Mouse (Mus musculus): Measurements from ENCODE around the gene Pde2a.
A peak's percentile ranks its signal among the peaks of the same experiment; 100 is the strongest.

DNA sequence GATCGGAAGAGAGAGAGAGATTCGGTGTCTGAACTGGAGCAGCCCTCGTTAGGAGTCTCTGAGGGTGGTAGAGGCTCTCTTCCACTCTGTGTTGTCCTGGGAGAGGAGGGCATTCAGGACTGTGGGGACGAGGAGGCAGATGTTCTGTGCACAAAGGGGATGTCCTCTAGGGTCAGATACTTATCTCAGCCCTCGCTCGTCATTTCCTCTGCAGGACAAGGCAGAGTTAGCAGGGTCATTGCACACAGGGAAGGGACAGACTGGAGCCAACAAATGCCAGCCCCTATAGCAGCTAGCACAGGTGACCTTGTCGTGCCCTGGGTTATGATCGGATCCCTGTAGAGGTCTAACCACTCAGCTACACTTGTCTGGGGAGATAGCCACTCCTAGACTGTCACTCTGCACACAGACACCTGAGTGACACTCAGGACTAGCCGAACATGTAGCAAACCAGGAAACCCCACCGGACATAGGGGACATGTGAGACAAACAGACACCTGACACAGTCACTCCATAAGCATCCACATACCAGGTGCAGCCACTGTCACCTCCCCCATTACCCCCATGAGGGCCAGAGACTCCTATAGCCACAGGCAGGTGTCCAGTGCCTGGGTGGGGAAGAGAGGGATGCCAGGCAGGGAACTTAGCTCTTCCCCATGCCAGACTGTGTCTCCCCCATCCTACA, 38.6 kb downstream of the Pde2a start:
- TF ChIP-seq POLR2AphosphoS2 (IDR thresholded peaks at IDR 0.05; ENCODE audit: insufficient read length, low read depth) (no peak), E2F4 (IDR thresholded peaks at IDR 0.05; ENCODE audit: insufficient read depth) (no peak), MAX (IDR thresholded peaks at IDR 0.05; ENCODE audit: low read depth) (no peak), POLR2A (IDR thresholded peaks at IDR 0.05; ENCODE audit: insufficient read length, low read depth) (no peak), TCF12 (IDR thresholded peaks at IDR 0.05; ENCODE audit: insufficient read depth, poor library complexity, severe bottlenecking) (no peak), CEBPB (IDR thresholded peaks at IDR 0.05; ENCODE audit: insufficient read depth, poor library complexity, severe bottlenecking) (no peak), USF1 (IDR thresholded peaks at IDR 0.05; ENCODE audit: low read depth) (no peak), MYOG (IDR thresholded peaks at IDR 0.05; ENCODE audit: control insufficient read depth in 1 of 3, insufficient read depth in 1 of 3, insufficient read length in 2 of 3, low read depth in 2 of 3) (peak in 1 of 3 experiments; percentile 75), TCF3 (IDR thresholded peaks at IDR 0.05; ENCODE audit: insufficient read length, low read depth) (peak; percentile 44), SRF (IDR thresholded peaks at IDR 0.05; ENCODE audit: control insufficient read depth, insufficient read length, low read depth) (no peak), REST (IDR thresholded peaks at IDR 0.05; ENCODE audit: insufficient read depth, insufficient read length) (no peak), MYOD1 (IDR thresholded peaks at IDR 0.05; ENCODE audit: control insufficient read depth in 1 of 3, insufficient read length in 2 of 3, low read depth in 2 of 3) (peak in 2 of 3 experiments; percentile 86 to 91)

Data from myocyte (in vitro differentiated cells).